In genomic region chr6:106743556-106744233, GRCm38 (mm10) we compare ENCODE assay signal across 1 mouse cellular context.
TF ChIP-seq lines count a peak whose summit lies in the region.

No protein-coding gene starts in this region.

TF ChIP-seq in CH12.LX, 34 proteins besides CTCF, POLR2A, EP300 and RAD21 (continued from another document):
- TF ChIP-seq E2F4 (IDR thresholded peaks at IDR 0.05; ENCODE audit: insufficient replicate concordance, low read depth, low read length), result no peak
- TF ChIP-seq ELF1 (IDR thresholded peaks at IDR 0.05; ENCODE audit: low read depth, low read length), result 0 out of 2 replicates have a peak, but pooled peaks have one; percentile 35
- no peak for TF ChIP-seq KAT2A (IDR thresholded peaks at IDR 0.05; ENCODE audit: insufficient replicate concordance, low read length)
- TF ChIP-seq MAFK (IDR thresholded peaks at IDR 0.05; ENCODE audit: insufficient replicate concordance, low read length), result peak; percentile 33; the same call in 1 of the 2 replicates
- TF ChIP-seq SIN3A (IDR thresholded peaks at IDR 0.05; ENCODE audit: low read length), result peak; percentile 96
- TF ChIP-seq JUN (IDR thresholded peaks at IDR 0.05; ENCODE audit: insufficient read depth, low read depth, low read length), result no peak
- peak; percentile 69 for TF ChIP-seq SMC3 (IDR thresholded peaks at IDR 0.05; ENCODE audit: low read depth, low read length)
- no peak for TF ChIP-seq MAZ (IDR thresholded peaks at IDR 0.05; ENCODE audit: low read depth, low read length)
- TF ChIP-seq RCOR1 (conservative IDR thresholded peaks at IDR 0.05; ENCODE audit: low read depth, low read length), result peak; percentile 74; the same call in 1 of the 2 replicates
- TF ChIP-seq MEF2A (IDR thresholded peaks at IDR 0.05; ENCODE audit: borderline replicate concordance, low read depth, low read length), result peak; percentile 58; the same call in 1 of the 2 replicates
- TF ChIP-seq ETS1 (conservative IDR thresholded peaks at IDR 0.05; ENCODE audit: low read depth, low read length), result peak; percentile 41; the same call in 1 of the 2 replicates
- no peak for TF ChIP-seq ZNF384 (IDR thresholded peaks at IDR 0.05; ENCODE audit: low read depth, low read length)
- TF ChIP-seq BHLHE40 (IDR thresholded peaks at IDR 0.05; ENCODE audit: low read depth, low read length), result peak; percentile 4; the same call in 1 of the 2 replicates
- peak; percentile 58 for TF ChIP-seq TBP (conservative IDR thresholded peaks at IDR 0.05; ENCODE audit: low read depth, low read length)
- peak; percentile 81 for TF ChIP-seq MAX (IDR thresholded peaks at IDR 0.05; ENCODE audit: low read length)
- peak; percentile 42; the same call in 1 of the 2 replicates for TF ChIP-seq POLR2AphosphoS2 (IDR thresholded peaks at IDR 0.05; ENCODE audit: low read depth, low read length)
- TF ChIP-seq JUND (conservative IDR thresholded peaks at IDR 0.05; ENCODE audit: low read depth, low read length), result 0 out of 2 replicates have a peak, but pooled peaks have one; percentile 14
- TF ChIP-seq CHD2 (IDR thresholded peaks at IDR 0.05; ENCODE audit: low read length), result peak; percentile 46; the same call in 1 of the 2 replicates
- no peak for TF ChIP-seq ZKSCAN1 (IDR thresholded peaks at IDR 0.05; ENCODE audit: borderline replicate concordance, low read depth, low read length)
- no peak for TF ChIP-seq NRF1 (IDR thresholded peaks at IDR 0.05; ENCODE audit: low read depth, low read length)
